In the genomic region with DNA sequence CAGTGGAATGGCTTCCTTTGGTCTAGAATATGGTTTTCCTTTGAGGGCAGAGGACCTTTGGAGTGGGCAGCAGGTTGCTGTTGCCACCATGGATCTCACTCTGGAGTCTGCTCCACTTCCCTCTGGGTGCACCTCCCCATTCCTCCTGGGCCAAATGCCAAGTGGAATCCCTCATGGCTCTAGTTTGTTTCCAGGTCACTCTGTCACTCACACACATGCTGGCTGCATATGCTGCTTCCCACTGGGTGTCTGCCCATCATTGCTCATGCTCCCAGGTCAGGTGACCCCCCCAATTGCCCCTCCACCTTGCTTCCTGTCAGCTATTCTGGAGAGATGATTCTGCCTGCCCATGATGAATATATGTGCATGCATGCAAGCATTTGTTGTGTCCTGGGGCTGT, we compare ENCODE assay signal across 8 mouse cellular contexts. TPM values are rescaled to one million over a fixed set of nuclear protein-coding genes. Genes with fewer than 3 reads are reported as not detected.
DNase-seq lines count a peak whose midpoint lies in the region; ATAC-seq lines count a peak whose summit lies in the region.

No protein-coding gene starts in this region.

- no peak for ATAC-seq in neural tube, embryonic 13.5 days (ENCODE audit: low read depth)
- no peak for ATAC-seq in CD4-positive, CD25-positive, alpha-beta regulatory T cell, adult 4 months

- no peaks in the 10 kb centered on the region for H3K27me3 ChIP-seq in neural tube, embryonic 13.5 days

- H3K9ac ChIP-seq in neural tube, embryonic 13.5 days, result no peak overlapping the region

- DNase-seq in neural tube, embryonic 10.5 days (ENCODE audit: extremely low spot score, low spot score), result no peak
- peak; percentile 73 for DNase-seq in cerebellum, adult 11 months
- DNase-seq in heart, adult 18-20 months, result peak; percentile 82 to 87
- peak; percentile 82 for DNase-seq in kidney, postnatal 10 days
- no peak for DNase-seq in spleen, postnatal 4 days (ENCODE audit: low spot score in 2 of 2)
- no peak for DNase-seq in layer of hippocampus, adult 11-12 months (ENCODE audit: low spot score)

- no peak overlapping the region for H3K4me2 ChIP-seq in neural tube, embryonic 13.5 days

- peaks cover 34% of the 10 kb centered on the region for H3K4me1 ChIP-seq in neural tube, embryonic 13.5 days (replicated peaks)

- no peak overlapping the region for H3K4me3 ChIP-seq in neural tube, embryonic 13.5 days

- H3K27ac ChIP-seq in neural tube, embryonic 13.5 days (replicated peaks), result peak overlapping the region; percentile 54

- H3K36me3 ChIP-seq in neural tube, embryonic 13.5 days, result no peaks in the 10 kb centered on the region

- H3K9me3 ChIP-seq in neural tube, embryonic 13.5 days, result no peaks in the 10 kb centered on the region

RNA-seq across cellular contexts. Expression of a gene that starts 14.5 kb away (rescaled TPM):
- polyA plus RNA-seq in neural tube, embryonic 13.5 days (2015; fragmentation: Nextera tagmentation; extraction: Ambion mirVana), result 15.6 and 16.5 TPM in 2 replicates
- 10 to 100 TPM; 10.9 to 12.0 TPM for total RNA-seq in heart, adult 18-20 months (2021)
- 10 to 100 TPM; 41.4 to 50.4 TPM for polyA plus RNA-seq in CD4-positive, CD25-positive, alpha-beta regulatory T cell, adult 4 months (2017; shearing (Covaris generic))

RNA-seq across cellular contexts. Expression of a gene that starts 26.0 kb away (rescaled TPM):
- polyA plus RNA-seq in neural tube, embryonic 13.5 days (2015; fragmentation: Nextera tagmentation; extraction: Ambion mirVana), result 46.7 and 46.9 TPM in 2 replicates
- total RNA-seq in heart, adult 18-20 months (2021), result 100 to 1,000 TPM in 1 of 2 experiments, 10 to 100 TPM in 1; 92.4 to 107 TPM
- 100 to 1,000 TPM; 146 to 173 TPM for polyA plus RNA-seq in CD4-positive, CD25-positive, alpha-beta regulatory T cell, adult 4 months (2017; shearing (Covaris generic))

RNA-seq across cellular contexts. Expression of a gene that starts 26.2 kb away (rescaled TPM):
- polyA plus RNA-seq in neural tube, embryonic 13.5 days (2015; fragmentation: Nextera tagmentation; extraction: Ambion mirVana), result 347 and 358 TPM in 2 replicates
- total RNA-seq in heart, adult 18-20 months (2021), result 100 to 1,000 TPM; 120 to 129 TPM
- polyA plus RNA-seq in CD4-positive, CD25-positive, alpha-beta regulatory T cell, adult 4 months (2017; shearing (Covaris generic)), result 100 to 1,000 TPM; 117 to 159 TPM

RNA-seq across cellular contexts. Expression of a gene that starts 40.4 kb away (rescaled TPM):
- 113 and 115 TPM in 2 replicates for polyA plus RNA-seq in neural tube, embryonic 13.5 days (2015; fragmentation: Nextera tagmentation; extraction: Ambion mirVana)
- total RNA-seq in heart, adult 18-20 months (2021), result 10 to 100 TPM; 15.4 to 28.2 TPM
- 10 to 100 TPM; 26.0 to 58.7 TPM for polyA plus RNA-seq in CD4-positive, CD25-positive, alpha-beta regulatory T cell, adult 4 months (2017; shearing (Covaris generic))

RNA-seq across cellular contexts. Expression of a gene that starts 43.1 kb away (rescaled TPM):
- polyA plus RNA-seq in neural tube, embryonic 13.5 days (2015; fragmentation: Nextera tagmentation; extraction: Ambion mirVana), result 787 and 800 TPM in 2 replicates
- 1,000 to 10,000 TPM; 1,328 to 1,514 TPM for total RNA-seq in heart, adult 18-20 months (2021)
- 1,000 to 10,000 TPM; 3,148 to 3,732 TPM for polyA plus RNA-seq in CD4-positive, CD25-positive, alpha-beta regulatory T cell, adult 4 months (2017; shearing (Covaris generic))

Comparison
In these comparisons a context has a peak if more than half of its experiments do, and no peak if none do; other contexts are left out.
1. DNase-seq: peak in cerebellum, adult 11 months (single experiment), heart, adult 18-20 months (2 of 2) and kidney, postnatal 10 days (single experiment); none in neural tube, embryonic 10.5 days (single experiment), spleen, postnatal 4 days (0 of 2) and layer of hippocampus, adult 11-12 months (single experiment).